Mouse (Mus musculus): ENCODE data around the gene Tcerg1l.

GRCm38 (mm10) chr7:138427441-138427840 lies 29.9 kb upstream of the Tcerg1l start:
- TF ChIP-seq POLR2A (IDR thresholded peaks at IDR 0.05; ENCODE audit: low read depth, low read length) (no peak), CTCF (conservative IDR thresholded peaks at IDR 0.05; ENCODE audit: insufficient read depth, insufficient read length, low read depth, low read length) (no peak)
